Mouse (Mus musculus) cerebellum, adult 2 months (tissue): ENCODE data around the gene Tmprss9. TPM values are rescaled to one million over a fixed set of nuclear protein-coding genes. Genes with fewer than 3 reads are reported as not detected.

ENCODE experiments used
- DNase-seq, 2 experiments: peaks; one replicate each; pipeline ENCODE4 v3.0.0; 2021
- H3K27ac ChIP-seq: fragments of 200-500 bp; 2 replicates; pipeline ENCODE4 v1.5.1; 2012; ENCODE audit warnings: low read length, control low read depth, inconsistent platforms; ENCODE audit not compliant: insufficient read depth
- H3K27me3 ChIP-seq: fragments of 200-500 bp; 2 replicates; pipeline ENCODE4 v1.6.1; 2012; ENCODE audit warnings: inconsistent platforms, mild to moderate bottlenecking, low read length, moderate library complexity; ENCODE audit not compliant: control insufficient read depth, insufficient read depth
- H3K4me1 ChIP-seq: fragments of 200-500 bp; 2 replicates; pipeline ENCODE4 v1.6.1; 2011; ENCODE audit warnings: low read length; ENCODE audit not compliant: control insufficient read depth, insufficient read depth
- H3K4me3 ChIP-seq: fragments of 200-500 bp; replicated peaks from 2 replicates; pipeline ENCODE3; 2011; ENCODE audit warnings: mild to moderate bottlenecking, low read depth, low read length, control low read depth; ENCODE audit not compliant: insufficient read depth
- CTCF ChIP-seq: fragments of 200-500 bp; IDR thresholded peaks from 2 replicates; pipeline ENCODE4 v1.5.1; 2011; ENCODE audit warnings: low read depth, mild to moderate bottlenecking, control low read depth, low read length, moderate library complexity, borderline replicate concordance; ENCODE audit not compliant: insufficient read depth
- POLR2A ChIP-seq: fragments of 200-500 bp; IDR thresholded peaks from 2 replicates; pipeline ENCODE4 v1.6.1; 2011; ENCODE audit warnings: low read length, control low read depth, borderline replicate concordance; ENCODE audit not compliant: insufficient read depth
- WGBS: fragments of 180-500 bp; shearing (Covaris S2); methylation state at CpG from one replicate; pipeline ENCODE4 v1.1.7; 2018; 5-methylcytosine and 5-hydroxymethylcytosine counted together
- polyA plus RNA-seq: library from polyadenylated mRNA; depleted of rRNA; stranded (reverse); fragments of >200 nt; gene quantifications from 2 replicates; pipeline ENCODE4 v1.2.3, GENCODE M21; 2012

Tmprss9 gene
- polyA plus RNA-seq, 1 experiment: 0.41 TPM

GRCm38 (mm10) chr10:80928586-80929298 is 57.1 kb downstream of the Tmprss9 start:
- no peaks in the 10 kb centered on the region for H3K27me3 ChIP-seq
- peak; percentile 93 to 95 for DNase-seq
- H3K4me3 ChIP-seq: peak overlapping the region; percentile 76
- under 1% methylated on average over 48 of the region's 48 CpGs for WGBS
- peaks cover 19% of the 10 kb centered on the region; the same call in 1 of the 2 replicates for H3K4me1 ChIP-seq
- peak overlapping the region; percentile 90 for H3K27ac ChIP-seq
- TF ChIP-seq POLR2A (peak; percentile 69), CTCF (peak; percentile 88)

GRCm38 (mm10) chr10:80929299-80930226 is 57.9 kb downstream of the Tmprss9 start, which contains the start of gene Gadd45b:
Gene Gadd45b (plus strand): TSS chr10:80930073.
- TF ChIP-seq POLR2A: peak; percentile 100
- no peak for TF ChIP-seq CTCF
- no peaks in the 10 kb centered on the region for H3K27me3 ChIP-seq
- peak within 1 kb of the TSS; percentile 96 for H3K4me3 ChIP-seq
- under 1% methylated on average over 56 of the region's 56 CpGs for WGBS
- DNase-seq: peak; percentile 98 to 100
- peak within 1 kb of the TSS; percentile 90 for H3K27ac ChIP-seq
- peaks cover 20% of the 10 kb centered on the region; the same call in 1 of the 2 replicates for H3K4me1 ChIP-seq

- peak overlapping the region; percentile 65 for H3K27ac ChIP-seq
- no peaks in the 10 kb centered on the region for H3K27me3 ChIP-seq
- WGBS: 1% methylated on average over 45 of the region's 45 CpGs
- DNase-seq: peak; percentile 73 to 76
- H3K4me1 ChIP-seq: peaks cover 20% of the 10 kb centered on the region; the same call in 1 of the 2 replicates
- peak overlapping the region; percentile 96 for H3K4me3 ChIP-seq
- TF ChIP-seq CTCF (no peak), POLR2A (no peak)
These were observed 58.9 kb downstream of the Tmprss9 start for GRCm38 (mm10) chr10:80930361-80931152.

- H3K27me3 ChIP-seq: no peaks in the 10 kb centered on the region
- 4% methylated on average over 14 of the region's 14 CpGs for WGBS
- peak overlapping the region; percentile 65; the same call in 1 of the 2 replicates for H3K27ac ChIP-seq
- H3K4me1 ChIP-seq: peaks cover 23% of the 10 kb centered on the region; the same call in 1 of the 2 replicates
- DNase-seq: peak; percentile 58 to 71
- H3K4me3 ChIP-seq: peak overlapping the region; percentile 96
- no peak for TF ChIP-seq CTCF
- TF ChIP-seq POLR2A: no peak
These were observed 59.6 kb downstream of the Tmprss9 start for GRCm38 (mm10) chr10:80931153-80931671.

GRCm38 (mm10) chr10:80931695-80932094 is 60.0 kb downstream of the Tmprss9 start:
- H3K27me3 ChIP-seq: no peaks in the 10 kb centered on the region
- WGBS: 18% methylated on average over 26 of the region's 26 CpGs
- peaks cover 25% of the 10 kb centered on the region for H3K4me1 ChIP-seq

GRCm38 (mm10) chr10:80932206-80932605 is 60.6 kb downstream of the Tmprss9 start:
- TF ChIP-seq CTCF (no peak), POLR2A (no peak)
- Histone ChIP-seq H3K27ac (no peak overlapping the region), H3K4me3 (no peak overlapping the region), H3K4me1 (peaks cover 27% of the 10 kb centered on the region), H3K27me3 (no peaks in the 10 kb centered on the region)
- DNase-seq: no peak
- WGBS: 32% methylated on average over 20 of the region's 20 CpGs

More at GRCm38 (mm10) chr10:80931695-80932094, 60.0 kb downstream of the Tmprss9 start:
- Histone ChIP-seq H3K4me3 (peak overlapping the region; percentile 1), H3K27ac (no peak overlapping the region)
- peak; percentile 41 to 46 for DNase-seq
- TF ChIP-seq CTCF (no peak), POLR2A (no peak)
